Mouse (Mus musculus): ENCODE measurements at regions not wholly inside any gene's neighbourhood (a gene's known extent, or its start where the extent isn't known, plus 50 kb on each side); places are given as distances from the start of the nearest gene placed in this dataset.

GRCm38 (mm10) chr4:93112885-93113284 lies 222.4 kb downstream of the Tusc1 start:
- no peak for DNase-seq

- peak; percentile 1 for DNase-seq
Measured at GRCm38 (mm10) chr4:93094092-93094491, 241.2 kb downstream of the Tusc1 start.

GRCm38 (mm10) chr4:93063531-93063930 lies 271.8 kb downstream of the Tusc1 start:
- DNase-seq = no peak

Data from retina, postnatal 1 day (tissue).